Mouse (Mus musculus) midbrain, embryonic 10.5 days (tissue): ENCODE measurements around the gene Art3. TPM values are rescaled to one million over a fixed set of nuclear protein-coding genes. Genes with fewer than 3 reads are reported as not detected.
A peak's percentile ranks its signal among the peaks of the same experiment; 100 is the strongest.

Experiments
- DNase-seq: peaks from one replicate; pipeline ENCODE4 v3.0.0-alpha.2; 2017; ENCODE audit warnings: low spot score
- H3K27ac ChIP-seq: fragments of 300-500 bp; sonication (generic); replicated peaks from 2 replicates; pipeline ENCODE4 v1.5.1; 2016; ENCODE audit warnings: mild to moderate bottlenecking
- H3K27me3 ChIP-seq: fragments of 300-500 bp; sonication (generic); 2 replicates; pipeline ENCODE4 v1.6.1; 2016; ENCODE audit warnings: low read depth, mild to moderate bottlenecking; ENCODE audit not compliant: poor library complexity, severe bottlenecking
- H3K36me3 ChIP-seq: fragments of 300-500 bp; sonication (generic); 2 replicates; pipeline ENCODE4 v1.6.1; 2016; ENCODE audit warnings: mild to moderate bottlenecking, moderate library complexity
- H3K4me1 ChIP-seq: fragments of 300-500 bp; sonication (generic); 2 replicates; pipeline ENCODE4 v1.6.1; 2016
- H3K4me3 ChIP-seq: fragments of 300-500 bp; sonication (generic); 2 replicates; pipeline ENCODE4 v1.5.1; 2016; ENCODE audit warnings: mild to moderate bottlenecking, moderate library complexity
- H3K9me3 ChIP-seq: fragments of 300-500 bp; sonication (generic); replicated peaks from 2 replicates; pipeline ENCODE4 v1.6.1; 2016; ENCODE audit warnings: mild to moderate bottlenecking
- WGBS: fragments of 180-500 bp; shearing (Covaris S2); methylation state at CpG from one replicate; pipeline ENCODE4 v1.1.7; 2016; 5-methylcytosine and 5-hydroxymethylcytosine counted together
- microRNA-seq: library from miRNA; unstranded; fragments of <30 nt; microRNA quantifications from one replicate; pipeline ENCODE4, GENCODE M21; 2017
- polyA plus RNA-seq: library from polyadenylated mRNA; unstranded; fragments of >200 nt; fragmentation: Nextera tagmentation; extraction: Ambion mirVana; gene quantifications from 2 replicates; pipeline ENCODE4 v1.2.1, GENCODE M21; 2016

Gene Art3
- polyA plus RNA-seq, 1 experiment from 2014 or later: 0.98 TPM

- WGBS: 88% methylated on average over 5 of the region's 5 CpGs
- no peak for DNase-seq
- Histone ChIP-seq H3K27me3 (no peaks in the 10 kb centered on the region), H3K27ac (no peak overlapping the region), H3K4me1 (no peaks in the 10 kb centered on the region), H3K36me3 (peaks cover 79% of the 10 kb centered on the region), H3K4me3 (no peak overlapping the region), H3K9me3 (no peaks in the 10 kb centered on the region)
These were observed 115.1 kb downstream of the Art3 start for GRCm38 (mm10) chr5:92446736-92447135.

- Histone ChIP-seq H3K36me3 (peaks cover 69% of the 10 kb centered on the region), H3K27ac (no peak overlapping the region), H3K9me3 (no peaks in the 10 kb centered on the region), H3K27me3 (no peaks in the 10 kb centered on the region), H3K4me3 (no peak overlapping the region), H3K4me1 (no peaks in the 10 kb centered on the region)
- DNase-seq: no peak
- 94% methylated on average over 5 of the region's 5 CpGs for WGBS
These were observed 121.2 kb downstream of the Art3 start for GRCm38 (mm10) chr5:92452876-92453275.

GRCm38 (mm10) chr5:92457410-92457809 lies 125.8 kb downstream of the Art3 start:
- Histone ChIP-seq H3K9me3 (no peaks in the 10 kb centered on the region), H3K27ac (no peak overlapping the region), H3K36me3 (peaks cover 37% of the 10 kb centered on the region), H3K4me3 (no peak overlapping the region), H3K4me1 (no peaks in the 10 kb centered on the region), H3K27me3 (no peaks in the 10 kb centered on the region)
- DNase-seq: no peak
- 80% methylated on average over 2 of the region's 2 CpGs for WGBS

GRCm38 (mm10) chr5:92458726-92459125 lies 127.1 kb downstream of the Art3 start:
- Histone ChIP-seq H3K36me3 (peaks cover 26% of the 10 kb centered on the region), H3K4me1 (no peaks in the 10 kb centered on the region), H3K27me3 (no peaks in the 10 kb centered on the region), H3K4me3 (no peak overlapping the region), H3K27ac (no peak overlapping the region), H3K9me3 (no peaks in the 10 kb centered on the region)
- DNase-seq: no peak
- WGBS: 44% methylated on average over 5 of the region's 5 CpGs

GRCm38 (mm10) chr5:92461321-92461720 lies 129.7 kb downstream of the Art3 start:
- Histone ChIP-seq H3K36me3 (peaks cover 14% of the 10 kb centered on the region), H3K4me3 (no peak overlapping the region), H3K4me1 (no peaks in the 10 kb centered on the region), H3K27me3 (no peaks in the 10 kb centered on the region), H3K9me3 (no peaks in the 10 kb centered on the region), H3K27ac (no peak overlapping the region)
- DNase-seq: peak; percentile 46
- 21% methylated on average over 5 of the region's 5 CpGs for WGBS

Small RNAs within 50 kb of the gene (microRNA-seq; reads per million reads assigned to microRNA genes)
- gene Mir6415: not detected

Other genes with a start within 250 kb of the Art3 start
- gene G3bp2, start 248.1 kb upstream of the Art3 start, polyA plus RNA-seq: 273 and 281 TPM in 2 replicates
- 38.7 and 39.0 TPM in 2 replicates for gene Uso1, start 193.9 kb upstream of the Art3 start, polyA plus RNA-seq
- gene U90926, start 116.4 kb upstream of the Art3 start, polyA plus RNA-seq: not detected in 2 replicates
- gene Ppef2, start 75.5 kb upstream of the Art3 start, polyA plus RNA-seq: 0.35 and 0.47 TPM in 2 replicates
- gene Naaa, start 53.7 kb upstream of the Art3 start, polyA plus RNA-seq: 3.9 and 4.5 TPM in 2 replicates
- 48.8 and 52.9 TPM in 2 replicates for gene Sdad1, start 21.3 kb upstream of the Art3 start, polyA plus RNA-seq
- gene Cxcl9, start 3.7 kb upstream of the Art3 start, polyA plus RNA-seq: not detected in 2 replicates
- 0.17 and 0.36 TPM in 2 replicates for gene Cxcl10, start 17.1 kb downstream of the Art3 start, polyA plus RNA-seq
- gene Nup54, start 103.4 kb downstream of the Art3 start, polyA plus RNA-seq: 63.4 and 70.0 TPM in 2 replicates
- gene Scarb2, start 175.0 kb downstream of the Art3 start, polyA plus RNA-seq: 9.3 and 11.8 TPM in 2 replicates
- not detected in 2 replicates for gene Fam47e, start 223.2 kb downstream of the Art3 start, polyA plus RNA-seq